Mouse (Mus musculus): ENCODE measurements around the gene Thsd4.

Thsd4 gene

GRCm38 (mm10) chr9:60053117-60053516 lies 468.7 kb downstream of the Thsd4 start:
- DNase-seq = no peak

DNA sequence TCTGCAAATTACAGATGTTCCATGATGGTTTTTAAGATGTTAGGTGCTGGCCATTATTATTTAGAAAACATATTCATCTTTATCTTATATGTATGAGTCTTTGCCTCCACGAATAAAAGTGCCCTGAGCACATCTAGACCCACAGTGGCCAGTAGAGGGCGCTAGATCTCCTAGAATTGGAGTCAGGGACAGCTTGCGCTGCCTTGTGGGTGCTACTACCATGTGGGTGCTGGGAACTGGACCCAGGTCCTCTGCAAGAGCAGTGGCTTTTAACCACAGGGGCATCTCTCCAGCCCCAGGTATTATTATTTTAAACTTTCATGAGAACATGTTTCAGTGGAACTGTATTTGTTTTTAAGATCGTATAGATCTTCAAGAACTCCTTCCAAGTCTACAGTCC lies 469.4 kb downstream of the Thsd4 start:
- DNase-seq = no peak

DNA sequence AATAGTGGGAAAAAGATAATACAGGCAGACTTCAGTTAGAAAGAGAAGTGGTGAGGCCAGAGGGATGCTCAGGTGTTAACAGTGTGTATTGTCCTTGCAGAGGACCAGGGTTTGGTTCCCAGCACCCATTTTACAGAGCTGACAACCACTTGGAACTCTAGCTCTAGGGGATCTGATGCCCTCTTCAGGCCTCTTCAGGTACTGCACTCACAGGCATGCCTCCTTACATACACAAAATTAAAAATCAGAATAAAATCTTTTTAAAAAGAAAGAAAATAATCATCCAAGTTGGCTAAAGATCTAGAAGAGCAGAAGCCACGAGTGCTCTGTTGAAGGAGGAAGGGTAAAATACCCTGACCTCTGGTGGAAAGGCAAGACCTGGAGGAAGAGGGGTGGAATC lies 478.7 kb downstream of the Thsd4 start:
- no peak for DNase-seq

GRCm38 (mm10) chr9:60034883-60035282 lies 487.0 kb downstream of the Thsd4 start:
- DNase-seq = no peak

GRCm38 (mm10) chr9:60027234-60027633 lies 494.6 kb downstream of the Thsd4 start:
- no peak for DNase-seq

GRCm38 (mm10) chr9:60026795-60027194 lies 495.1 kb downstream of the Thsd4 start:
- DNase-seq = no peak

DNA sequence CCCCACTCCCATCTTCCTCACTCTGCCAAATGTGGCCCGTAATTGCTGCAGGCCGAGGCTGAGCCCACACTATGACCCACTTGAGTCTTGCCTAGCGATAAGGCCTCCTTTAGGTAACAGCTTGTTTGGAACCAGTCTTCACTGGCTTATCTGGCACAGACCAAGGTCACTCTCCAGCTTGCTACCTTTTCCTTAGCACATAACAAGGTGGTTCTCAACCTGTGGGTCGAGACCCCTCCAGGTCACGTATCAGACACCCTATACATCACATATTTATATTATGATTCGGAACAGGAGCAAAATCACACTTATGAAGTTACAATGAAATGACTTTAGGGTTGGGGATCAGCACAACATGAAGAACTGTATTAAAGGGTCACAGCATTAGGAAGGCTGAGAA lies 495.9 kb downstream of the Thsd4 start:
- DNase-seq = no peak

GRCm38 (mm10) chr9:60024971-60025370 lies 496.9 kb downstream of the Thsd4 start:
- no peak for DNase-seq

DNA sequence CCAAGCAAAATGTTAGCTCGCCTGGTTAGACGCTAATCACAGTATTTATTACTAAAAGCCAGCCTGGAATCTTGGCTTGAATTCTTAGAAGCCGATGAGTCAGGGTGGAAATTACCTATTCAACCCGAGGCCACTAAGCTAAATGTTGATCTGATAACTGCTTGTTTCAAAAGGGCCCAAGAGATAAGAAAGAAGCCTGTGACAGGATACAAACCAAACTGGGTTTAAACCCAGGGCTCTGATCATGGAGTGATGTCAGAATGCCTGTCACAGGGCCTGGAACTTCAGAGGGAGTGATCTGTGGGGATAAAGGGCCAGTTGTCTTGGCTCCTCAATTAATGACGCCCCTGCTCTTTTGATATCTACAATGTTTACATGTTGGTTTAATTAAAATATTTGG lies 497.3 kb downstream of the Thsd4 start:
- no peak for DNase-seq

DNA sequence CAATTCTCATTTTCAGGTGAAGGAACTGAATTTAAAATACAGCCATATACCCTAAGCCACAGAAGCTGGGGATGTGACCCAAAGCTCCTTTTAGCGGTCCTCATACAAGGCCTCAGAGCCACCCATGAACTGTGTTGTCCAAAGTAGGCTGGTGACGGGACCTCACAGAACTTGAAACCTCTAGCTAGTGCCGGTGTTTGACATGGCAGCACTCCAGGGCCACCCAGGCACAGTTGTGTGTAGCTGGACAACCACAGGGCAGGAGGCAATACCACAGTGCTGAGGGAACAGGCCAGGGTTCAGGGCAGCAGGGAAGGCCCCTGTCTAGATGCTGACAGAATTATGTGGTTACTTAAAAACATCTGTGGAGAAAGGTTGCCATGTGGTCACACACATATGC lies 499.5 kb downstream of the Thsd4 start:
- no peak for DNase-seq

DNA sequence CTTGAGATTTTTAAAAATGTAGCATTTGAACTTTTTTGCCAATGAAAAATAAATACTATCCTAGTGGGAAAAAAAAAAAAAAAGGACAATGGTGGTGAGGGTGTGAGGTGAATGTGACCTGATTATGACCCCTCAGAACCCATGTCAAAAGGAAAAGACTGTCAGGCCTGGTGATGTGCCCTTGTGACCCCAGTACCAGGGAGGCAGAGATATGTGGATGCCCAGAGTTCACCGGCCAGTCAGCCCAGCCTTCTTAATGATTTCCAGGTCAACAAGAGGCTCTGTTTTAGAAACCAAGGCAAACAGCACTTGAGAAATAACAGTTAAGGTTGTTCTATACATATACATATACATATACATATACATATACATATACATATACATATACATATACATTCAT lies 501.4 kb downstream of the Thsd4 start:
- no peak for DNase-seq

DNA sequence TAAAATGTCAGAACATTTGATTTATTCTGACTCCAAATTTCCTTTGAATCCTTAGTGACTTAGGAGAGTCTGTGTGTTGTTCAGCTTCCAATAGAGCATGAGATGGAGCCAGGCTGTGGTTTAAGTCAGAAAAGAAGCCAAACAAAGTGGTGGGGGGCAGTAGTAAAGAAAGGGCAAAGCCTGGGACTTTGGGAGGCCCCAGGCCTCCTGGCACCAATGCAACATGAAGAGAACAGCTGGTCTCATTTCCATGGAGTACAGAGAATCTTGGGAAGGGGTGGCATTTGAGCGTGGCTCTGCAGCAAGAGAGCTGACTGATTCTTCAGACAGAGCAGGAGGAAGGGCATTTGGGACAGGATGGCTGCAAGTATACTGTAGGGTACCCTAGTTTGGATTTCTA lies 511.6 kb downstream of the Thsd4 start:
- no peak for DNase-seq

GRCm38 (mm10) chr9:60008936-60009335 lies 512.9 kb downstream of the Thsd4 start:
- peak; percentile 17 for DNase-seq

DNA sequence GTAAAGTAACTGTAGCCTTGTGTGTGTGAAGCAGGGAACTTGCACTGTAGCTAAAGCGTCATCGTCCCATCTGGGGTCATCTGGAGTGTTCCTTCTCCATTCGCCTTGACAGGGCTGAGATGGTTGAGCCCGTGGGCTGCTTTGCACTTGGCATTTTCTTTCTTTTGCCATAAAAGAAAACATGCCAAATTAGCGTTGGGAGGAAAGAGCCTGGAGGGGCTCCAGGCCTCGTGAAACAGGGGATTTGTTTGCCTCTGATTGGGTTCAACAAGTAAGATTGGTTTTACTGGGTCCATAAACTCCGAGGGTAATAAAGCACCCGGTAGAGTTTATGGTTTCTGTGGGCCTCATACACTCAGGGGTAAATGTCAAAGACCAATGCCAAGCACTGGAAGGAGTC lies 519.5 kb downstream of the Thsd4 start:
- no peak for DNase-seq

GRCm38 (mm10) chr9:60001444-60001843 lies 520.4 kb downstream of the Thsd4 start:
- no peak for DNase-seq

- DNase-seq = no peak
Observed at GRCm38 (mm10) chr9:59997725-59998124, 524.1 kb downstream of the Thsd4 start.

DNA sequence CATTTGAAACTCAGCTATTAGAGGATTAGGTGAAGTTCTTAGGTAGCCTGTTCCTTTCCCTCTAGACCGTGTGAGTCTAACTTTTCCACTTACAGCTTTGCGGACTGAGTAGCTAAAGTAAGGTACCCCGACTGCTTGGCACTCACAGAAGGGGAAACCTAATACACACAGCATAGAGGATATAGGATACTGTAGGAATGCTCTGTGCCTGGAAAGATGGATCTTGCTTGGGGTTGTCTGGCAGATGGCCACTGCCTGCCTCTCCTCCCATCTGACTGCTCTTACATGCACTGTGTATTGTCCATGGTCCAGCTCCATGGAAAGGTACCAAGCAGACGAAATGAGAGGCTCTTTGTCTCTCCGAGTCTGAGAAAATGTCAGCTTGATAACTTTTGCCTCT lies 530.4 kb downstream of the Thsd4 start:
- DNase-seq = no peak

GRCm38 (mm10) chr9:59989864-59990263 lies 532.0 kb downstream of the Thsd4 start:
- DNase-seq = peak; percentile 24

- DNase-seq = no peak
Observed at GRCm38 (mm10) chr9:59985900-59986572, 535.8 kb downstream of the Thsd4 start.

DNA sequence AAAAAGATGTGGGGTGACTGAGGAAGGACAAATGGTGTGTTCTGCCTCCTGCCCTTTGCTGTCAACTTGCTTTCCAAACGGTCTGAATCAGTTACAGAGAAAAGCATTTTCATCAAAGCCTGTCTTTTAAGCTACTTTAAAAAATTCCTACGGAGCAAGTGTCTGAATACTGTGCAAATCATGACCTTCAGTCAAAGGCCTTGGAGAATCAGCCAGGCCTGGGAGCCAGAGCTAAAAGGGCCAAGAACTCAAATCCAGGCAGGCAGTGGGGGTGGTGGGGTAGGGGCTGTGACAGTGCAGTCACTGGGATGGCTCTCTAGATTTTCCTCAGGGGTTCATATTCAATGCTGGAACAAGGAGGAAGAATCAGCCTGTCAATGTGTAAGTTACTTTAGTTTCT lies 540.7 kb downstream of the Thsd4 start:
- DNase-seq = no peak

- no peak for DNase-seq
Observed at GRCm38 (mm10) chr9:59971263-59971662, 550.6 kb downstream of the Thsd4 start.

GRCm38 (mm10) chr9:59969383-59969782 lies 552.5 kb downstream of the Thsd4 start:
- DNase-seq = peak; percentile 29

GRCm38 (mm10) chr9:59965046-59965445 lies 556.8 kb downstream of the Thsd4 start:
- no peak for DNase-seq

DNA sequence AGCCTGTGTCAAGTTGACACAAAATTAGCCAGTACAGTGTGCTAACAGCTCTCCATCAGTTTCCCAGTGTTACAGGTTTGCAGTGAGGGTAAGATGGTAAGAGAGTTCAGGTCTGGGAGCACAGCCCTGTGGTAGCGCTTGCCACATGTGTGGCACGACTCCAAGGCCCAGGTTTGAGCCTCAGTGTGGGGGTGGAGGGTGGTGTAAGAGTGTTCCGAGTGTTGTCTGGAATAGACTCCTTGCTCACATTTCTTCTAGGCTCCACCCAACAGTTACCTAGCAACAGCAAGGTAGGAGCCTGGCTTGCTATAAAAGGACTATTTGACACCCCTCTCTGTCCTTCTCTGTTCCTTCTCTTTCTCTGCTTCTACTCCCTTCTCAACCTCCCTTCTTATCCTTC lies 557.5 kb downstream of the Thsd4 start:
- DNase-seq = no peak

DNA sequence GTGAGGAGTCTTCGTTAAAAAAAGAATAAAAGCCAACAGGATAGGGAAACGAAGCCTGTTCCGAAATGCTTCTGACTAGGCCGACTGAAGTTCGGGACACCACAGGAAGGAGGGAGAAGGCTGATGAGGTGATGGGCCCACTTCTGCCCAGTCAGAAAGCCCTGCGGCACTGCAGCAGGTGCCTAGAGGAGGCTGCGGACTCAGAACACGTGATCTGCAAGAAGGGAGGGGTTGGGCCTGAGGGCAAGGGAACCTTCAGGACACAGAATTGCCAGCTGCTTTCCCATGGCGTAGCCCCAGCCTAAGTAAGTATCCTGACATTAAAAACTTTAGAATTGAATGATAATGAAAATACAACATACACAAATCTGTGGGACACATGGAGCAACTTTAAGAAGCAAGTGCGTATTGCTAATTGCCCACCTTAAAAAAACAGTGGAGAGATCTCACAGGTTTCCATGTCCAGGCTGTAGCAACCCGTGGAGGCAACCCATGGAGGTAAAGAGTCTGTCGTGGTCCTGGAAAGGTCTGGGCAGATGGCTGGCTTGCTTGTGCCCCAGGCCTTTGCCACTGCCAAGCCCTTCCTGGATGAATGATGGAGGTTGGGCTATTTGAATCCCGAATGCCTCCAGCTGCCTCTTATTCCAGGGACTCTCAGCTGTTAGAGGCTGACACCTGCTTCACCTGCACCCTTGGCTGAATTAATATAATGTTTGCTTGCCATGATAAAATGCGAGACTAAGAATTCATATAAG lies 560.5 kb downstream of the Thsd4 start:
- DNase-seq = peak; percentile 10

Measured in cerebellum, adult 9-11 months (tissue).